Mouse (Mus musculus): ENCODE results near the gene Bax. TPM values are rescaled to one million over a fixed set of nuclear protein-coding genes. Genes with fewer than 3 reads are reported as not detected.

Gene Bax
- total and polyA plus RNA-seq, 3 experiments, result 105 to 778 (median 205) TPM

DNA sequence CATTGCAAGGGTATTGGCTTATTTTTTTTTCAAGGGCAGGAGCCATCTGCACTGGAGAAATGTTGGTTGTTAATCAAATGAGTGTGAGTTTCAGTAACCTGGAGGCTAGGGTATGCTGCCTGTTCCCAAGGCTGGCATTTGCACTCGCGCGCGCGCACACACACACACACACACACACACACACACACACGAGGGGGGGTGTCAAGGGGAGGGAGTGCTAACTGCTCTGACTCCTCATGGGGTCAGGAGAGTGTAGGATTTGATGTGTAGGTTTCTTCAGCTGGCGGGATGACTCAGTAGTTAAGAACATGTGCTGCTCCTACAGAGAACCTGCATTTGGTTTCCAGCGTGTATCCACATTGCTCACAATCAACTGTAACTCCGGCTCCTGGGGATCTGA is 24.1 kb upstream of the Bax start:
- H3K9me3 ChIP-seq (replicated peaks; ENCODE audit: insufficient read depth, low read length), result no peaks in the 10 kb centered on the region
- no peak overlapping the region for H3K9ac ChIP-seq (ENCODE audit: control insufficient read depth, low read depth, low read length, poor library complexity, severe bottlenecking)
- H3K4me3 ChIP-seq (ENCODE audit: control insufficient read depth in 1 of 2, insufficient read depth in 1 of 2, low read depth in 2 of 2, low read length in 2 of 2), result 0 out of 4 replicates have a peak overlapping the region, but pooled peaks of 1 of the 2 experiments have one; percentile 13
- H3K4me1 ChIP-seq (ENCODE audit: control insufficient read depth in 1 of 2, insufficient read depth in 2 of 2, low read length in 2 of 2), result peaks cover 8 to 31% of the 10 kb centered on the region in 2 experiments
- H3K79me2 ChIP-seq (ENCODE audit: control insufficient read depth, insufficient read depth, low read length, poor library complexity), result no peaks in the 10 kb centered on the region
- H3K27ac ChIP-seq (ENCODE audit: control insufficient read depth, low read depth, low read length), result no peak overlapping the region
- peak; percentile 35 for DNase-seq (ENCODE audit: low read depth, low spot score)
- TF ChIP-seq MAX (IDR thresholded peaks at IDR 0.05; ENCODE audit: low read length) (no peak), CHD2 (IDR thresholded peaks at IDR 0.05; ENCODE audit: low read length) (no peak), ZKSCAN1 (IDR thresholded peaks at IDR 0.05; ENCODE audit: low read depth, low read length) (no peak), ELF1 (IDR thresholded peaks at IDR 0.05; ENCODE audit: low read depth, low read length) (no peak), MAZ (IDR thresholded peaks at IDR 0.05; ENCODE audit: low read depth, low read length) (no peak), MAFK (IDR thresholded peaks at IDR 0.05; ENCODE audit: borderline replicate concordance, low read depth, low read length) (no peak), TAL1 (IDR thresholded peaks at IDR 0.05; ENCODE audit: low read length) (no peak), RAD21 (IDR thresholded peaks at IDR 0.05; ENCODE audit: low read depth, low read length) (no peak), POLR2AphosphoS5 (IDR thresholded peaks at IDR 0.05; ENCODE audit: borderline replicate concordance, low read depth, low read length) (no peak), NRF1 (IDR thresholded peaks at IDR 0.05; ENCODE audit: insufficient read depth, low read depth, low read length, poor library complexity, severe bottlenecking) (no peak), ZC3H11A (IDR thresholded peaks at IDR 0.05; ENCODE audit: low read depth, low read length) (no peak), UBTF (IDR thresholded peaks at IDR 0.05; ENCODE audit: borderline replicate concordance, insufficient read depth, low read depth, low read length) (no peak)
- no peaks in the 10 kb centered on the region for H3K27me3 ChIP-seq (ENCODE audit: control insufficient read depth in 1 of 2, insufficient read depth in 2 of 2, low read length in 2 of 2)
- peaks cover 0 to 25% of the 10 kb centered on the region in 2 experiments; a peak in 3 of 4 replicates for H3K36me3 ChIP-seq (ENCODE audit: control insufficient read depth in 1 of 2, insufficient read depth in 2 of 2, low read length in 2 of 2)

DNA sequence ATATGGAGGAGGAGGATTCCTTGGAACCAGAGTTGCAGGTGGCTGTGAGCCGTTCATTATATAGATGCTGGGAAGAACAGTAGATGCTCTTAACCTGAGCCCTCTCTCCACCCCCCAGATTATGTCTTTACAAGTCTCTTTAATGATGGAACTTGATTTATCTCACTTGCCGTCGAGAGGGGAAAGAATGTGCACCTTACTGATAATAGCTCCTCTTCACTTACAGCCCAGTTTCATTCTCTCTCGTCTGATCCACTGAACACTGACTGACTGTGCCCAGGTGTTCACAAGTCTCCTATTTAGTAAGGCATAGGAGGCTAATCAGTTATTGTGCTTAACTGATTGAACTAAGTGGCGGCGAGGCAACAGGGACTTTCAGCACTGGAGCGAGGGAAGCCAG is 22.9 kb upstream of the Bax start:
- Histone ChIP-seq H3K9ac (ENCODE audit: control insufficient read depth, low read depth, low read length, poor library complexity, severe bottlenecking) (no peak overlapping the region), H3K36me3 (ENCODE audit: control insufficient read depth in 1 of 2, insufficient read depth in 2 of 2, low read length in 2 of 2) (peaks cover 0 to 25% of the 10 kb centered on the region in 2 experiments; a peak in 3 of 4 replicates), H3K4me1 (ENCODE audit: control insufficient read depth in 1 of 2, insufficient read depth in 2 of 2, low read length in 2 of 2) (peaks cover 8 to 31% of the 10 kb centered on the region in 2 experiments), H3K27me3 (ENCODE audit: control insufficient read depth in 1 of 2, insufficient read depth in 2 of 2, low read length in 2 of 2) (no peaks in the 10 kb centered on the region), H3K79me2 (ENCODE audit: control insufficient read depth, insufficient read depth, low read length, poor library complexity) (no peaks in the 10 kb centered on the region), H3K4me3 (ENCODE audit: control insufficient read depth in 1 of 2, insufficient read depth in 1 of 2, low read depth in 2 of 2, low read length in 2 of 2) (no peak overlapping the region), H3K27ac (ENCODE audit: control insufficient read depth, low read depth, low read length) (no peak overlapping the region), H3K9me3 (replicated peaks; ENCODE audit: insufficient read depth, low read length) (no peaks in the 10 kb centered on the region)
- peak; percentile 73 for DNase-seq (ENCODE audit: low read depth, low spot score)
- no peak for TF ChIP-seq TBP (IDR thresholded peaks at IDR 0.05; ENCODE audit: low read depth, low read length)
- no peak for TF ChIP-seq E2F4 (IDR thresholded peaks at IDR 0.05; ENCODE audit: borderline replicate concordance, low read depth, low read length)
- no peak for TF ChIP-seq MYC (IDR thresholded peaks at IDR 0.05; ENCODE audit: low read depth, low read length)
- no peak for TF ChIP-seq ZC3H11A (IDR thresholded peaks at IDR 0.05; ENCODE audit: low read depth, low read length)
- no peak for TF ChIP-seq ELF1 (IDR thresholded peaks at IDR 0.05; ENCODE audit: low read depth, low read length)
- no peak for TF ChIP-seq ZNF384 (IDR thresholded peaks at IDR 0.05; ENCODE audit: low read depth, low read length)
- no peak for TF ChIP-seq MAZ (IDR thresholded peaks at IDR 0.05; ENCODE audit: low read depth, low read length)
- no peak for TF ChIP-seq HCFC1 (IDR thresholded peaks at IDR 0.05; ENCODE audit: low read depth, low read length)
- TF ChIP-seq NELFE (IDR thresholded peaks at IDR 0.05; ENCODE audit: low read depth, low read length), result no peak
- no peak for TF ChIP-seq RAD21 (IDR thresholded peaks at IDR 0.05; ENCODE audit: low read depth, low read length)
- TF ChIP-seq POLR2AphosphoS2 (IDR thresholded peaks at IDR 0.05; ENCODE audit: low read length), result no peak
- TF ChIP-seq MEF2A (IDR thresholded peaks at IDR 0.05; ENCODE audit: extremely low read depth, insufficient replicate concordance, low read depth, low read length, poor library complexity, severe bottlenecking), result no peak
- TF ChIP-seq CHD1 (IDR thresholded peaks at IDR 0.05; ENCODE audit: low read depth, low read length), result no peak
- TF ChIP-seq GATA1 (IDR thresholded peaks at IDR 0.05; ENCODE audit: low read depth, low read length), result peak; percentile 89
- no peak for TF ChIP-seq USF1 (IDR thresholded peaks at IDR 0.05; ENCODE audit: low read depth, low read length)
- no peak for TF ChIP-seq KAT2A (conservative IDR thresholded peaks at IDR 0.05; ENCODE audit: low read depth, low read length)
- TF ChIP-seq GABPA (IDR thresholded peaks at IDR 0.05; ENCODE audit: low read depth, low read length), result no peak
- TF ChIP-seq ETS1 (IDR thresholded peaks at IDR 0.05; ENCODE audit: low read depth, low read length), result peak; percentile 53; the same call in 1 of the 2 replicates
- TF ChIP-seq MYB (IDR thresholded peaks at IDR 0.05; ENCODE audit: low read depth, low read length), result no peak
- TF ChIP-seq ZKSCAN1 (IDR thresholded peaks at IDR 0.05; ENCODE audit: low read depth, low read length), result no peak
- TF ChIP-seq USF2 (IDR thresholded peaks at IDR 0.05; ENCODE audit: borderline replicate concordance in 1 of 2, insufficient read depth in 1 of 2, low read depth in 1 of 2, low read length in 2 of 2), result no peak
- no peak for TF ChIP-seq CHD2 (IDR thresholded peaks at IDR 0.05; ENCODE audit: low read length)
- no peak for TF ChIP-seq CTCF (IDR thresholded peaks at IDR 0.05 in 2 of 3, conservative IDR thresholded peaks at IDR 0.05 in 1 of 3; ENCODE audit: control insufficient read depth in 1 of 3, insufficient read depth in 1 of 3, low read depth in 2 of 3, low read length in 3 of 3, poor library complexity in 1 of 3, severe bottlenecking in 1 of 3)
- TF ChIP-seq MAX (IDR thresholded peaks at IDR 0.05; ENCODE audit: low read length), result no peak
- TF ChIP-seq RCOR1 (IDR thresholded peaks at IDR 0.05; ENCODE audit: low read depth, low read length), result peak; percentile 72
- TF ChIP-seq UBTF (IDR thresholded peaks at IDR 0.05; ENCODE audit: borderline replicate concordance, insufficient read depth, low read depth, low read length), result no peak
